Mouse (Mus musculus) cerebellum, postnatal 36 days (tissue): ENCODE results near the gene Zfhx3.

Source experiments
- DNase-seq, 2 experiments: peaks; one replicate each; pipeline ENCODE4 v3.0.0; 2021 to 2022; ENCODE audit warnings: mixed read lengths in 2 of 2

Zfhx3 gene

GRCm38 (mm10) chr8:108019651-108020050 lies 77.2 kb downstream of the Zfhx3 start:
- no peak for DNase-seq

GRCm38 (mm10) chr8:108022404-108022803 lies 80.0 kb downstream of the Zfhx3 start:
- no peak for DNase-seq

GRCm38 (mm10) chr8:108024331-108024730 lies 81.9 kb downstream of the Zfhx3 start:
- no peak for DNase-seq

GRCm38 (mm10) chr8:108025249-108025648 lies 82.8 kb downstream of the Zfhx3 start:
- no peak for DNase-seq

- no peak for DNase-seq
Observed at GRCm38 (mm10) chr8:108026557-108027440, 84.4 kb downstream of the Zfhx3 start.

- no peak for DNase-seq
Observed at GRCm38 (mm10) chr8:108027561-108028025, 85.1 kb downstream of the Zfhx3 start.

- no peak for DNase-seq
Observed at GRCm38 (mm10) chr8:108028440-108028839, 86.0 kb downstream of the Zfhx3 start.

GRCm38 (mm10) chr8:108031159-108031558 lies 88.7 kb downstream of the Zfhx3 start:
- DNase-seq = no peak

- DNase-seq = no peak
Observed at GRCm38 (mm10) chr8:108034070-108034469, 91.6 kb downstream of the Zfhx3 start.

GRCm38 (mm10) chr8:108034726-108035125 lies 92.3 kb downstream of the Zfhx3 start:
- DNase-seq = no peak

- DNase-seq = no peak
Observed at GRCm38 (mm10) chr8:108043618-108044017, 101.2 kb downstream of the Zfhx3 start.

GRCm38 (mm10) chr8:108044185-108044584 lies 101.7 kb downstream of the Zfhx3 start:
- DNase-seq = no peak

- DNase-seq = no peak
Observed at GRCm38 (mm10) chr8:108056241-108056640, 113.8 kb downstream of the Zfhx3 start.

- DNase-seq = no peak
Observed at GRCm38 (mm10) chr8:108061972-108062371, 119.5 kb downstream of the Zfhx3 start.

- no peak for DNase-seq
Observed at GRCm38 (mm10) chr8:108067111-108067510, 124.7 kb downstream of the Zfhx3 start.

GRCm38 (mm10) chr8:108068195-108068594 lies 125.8 kb downstream of the Zfhx3 start:
- DNase-seq = no peak

GRCm38 (mm10) chr8:108070438-108070837 lies 128.0 kb downstream of the Zfhx3 start:
- DNase-seq = no peak

- no peak for DNase-seq
Observed at GRCm38 (mm10) chr8:108072126-108072746, 129.8 kb downstream of the Zfhx3 start.

GRCm38 (mm10) chr8:108072853-108073252 lies 130.4 kb downstream of the Zfhx3 start:
- no peak for DNase-seq

- no peak for DNase-seq
Observed at GRCm38 (mm10) chr8:108075176-108075575, 132.7 kb downstream of the Zfhx3 start.

- no peak for DNase-seq
Observed at GRCm38 (mm10) chr8:108078726-108079125, 136.3 kb downstream of the Zfhx3 start.

- DNase-seq = no peak
Observed at GRCm38 (mm10) chr8:108086913-108087312, 144.5 kb downstream of the Zfhx3 start.

- no peak for DNase-seq
Observed at GRCm38 (mm10) chr8:108089632-108090031, 147.2 kb downstream of the Zfhx3 start.

- no peak for DNase-seq
Observed at GRCm38 (mm10) chr8:108098598-108098997, 156.2 kb downstream of the Zfhx3 start.
